Mouse (Mus musculus) cerebellum, adult 11-12 months (tissue): ENCODE measurements around the gene Ccl9.
"Not testable (repeated sequence)": the region's sequence is repeated elsewhere in the genome, so short reads cannot be mapped to it uniquely, and the experiment has no call there.

Experiments used
- DNase-seq: peaks from one replicate; pipeline ENCODE4 v3.0.0; 2022

Ccl9 gene

DNA sequence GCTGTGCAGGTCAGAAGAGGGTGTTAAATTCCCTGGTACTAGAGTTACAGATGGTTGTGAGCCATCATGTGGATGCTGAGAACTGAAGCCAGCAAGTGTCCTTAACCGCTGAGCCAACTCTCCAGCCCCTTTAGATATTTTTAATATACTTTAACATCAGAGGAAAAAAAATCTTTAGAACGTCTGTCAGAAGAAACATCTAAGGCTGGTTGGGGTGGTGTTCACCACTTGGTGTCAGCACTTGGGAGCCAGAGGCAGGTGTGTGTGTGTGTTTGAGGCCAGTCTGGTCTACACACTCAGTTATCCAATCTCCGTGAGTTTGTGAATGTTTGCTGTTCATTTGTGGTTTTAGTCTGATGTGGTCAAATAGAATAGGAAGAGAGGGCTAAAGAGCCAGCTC, 563 bp upstream of the Ccl9 start:
- DNase-seq: no peak

DNA sequence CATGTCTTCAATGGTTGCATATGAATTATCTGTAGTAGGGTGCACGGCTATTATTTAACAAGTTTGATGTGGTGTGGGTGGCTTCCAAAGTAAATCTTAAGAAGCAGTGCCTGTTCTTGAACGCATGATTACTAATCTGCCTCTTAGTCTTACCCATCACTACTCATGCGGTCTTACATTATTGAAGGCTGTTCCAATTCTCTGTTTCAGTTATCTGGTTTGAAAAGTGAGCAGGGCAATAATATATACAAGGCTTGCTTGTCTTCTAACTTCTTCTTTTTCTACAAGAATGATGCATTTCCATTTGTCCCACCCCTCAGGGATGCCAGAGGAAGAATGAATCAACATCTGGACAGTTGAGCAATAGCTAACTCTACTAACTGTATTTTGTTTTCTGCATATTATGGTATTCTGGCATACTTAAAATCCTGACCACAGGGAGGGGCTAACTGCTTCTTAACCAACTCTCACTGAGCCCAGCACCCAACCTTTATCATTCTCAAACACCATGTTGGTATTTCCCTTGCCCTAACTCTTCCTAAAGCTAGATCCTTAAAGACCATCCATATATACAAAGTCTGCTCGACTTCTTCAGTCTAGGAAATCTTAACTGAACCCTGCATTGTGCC, 1.4 kb downstream of the Ccl9 start:
- DNase-seq: no peak

DNA sequence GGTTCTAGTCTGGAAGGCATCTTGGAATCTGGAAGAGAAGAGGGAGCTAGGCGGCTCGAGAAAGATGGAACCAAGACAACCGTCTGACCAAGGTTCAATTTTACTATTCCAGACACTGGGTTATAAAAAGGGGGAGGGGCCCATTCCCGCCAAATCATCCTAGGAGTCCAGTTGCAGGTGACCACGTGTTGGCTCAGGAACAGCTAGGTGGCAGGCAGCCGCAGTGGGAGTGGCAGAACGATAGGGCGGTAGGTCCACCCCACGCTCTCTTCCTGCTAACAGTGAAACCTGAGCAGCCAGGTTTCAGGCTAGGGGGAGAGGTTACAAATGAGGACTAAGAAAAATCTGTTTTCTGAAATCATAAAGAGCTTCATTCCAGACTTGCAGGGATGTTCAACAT, 5.6 kb downstream of the Ccl9 start:
- no peak for DNase-seq

DNA sequence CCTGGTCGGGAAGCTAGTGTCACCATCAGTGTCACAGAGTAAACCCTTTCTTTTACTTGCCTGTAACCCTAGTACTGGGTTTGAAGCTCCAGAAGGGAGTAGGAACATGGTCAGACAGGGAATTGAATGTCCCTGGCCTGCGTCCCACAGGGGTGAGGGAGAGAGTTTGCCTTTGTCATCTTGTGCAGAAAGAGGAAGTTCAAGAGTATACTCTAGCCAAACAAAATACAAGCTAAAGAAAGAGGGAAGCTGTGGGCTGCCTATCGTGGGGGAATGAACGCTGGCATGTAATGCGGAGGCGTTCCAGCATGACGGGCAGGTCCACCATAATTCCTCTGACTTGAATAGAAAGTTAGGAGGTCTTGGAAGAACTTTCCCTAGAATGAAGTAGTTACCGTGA, 6.2 kb downstream of the Ccl9 start:
- DNase-seq: no peak

DNA sequence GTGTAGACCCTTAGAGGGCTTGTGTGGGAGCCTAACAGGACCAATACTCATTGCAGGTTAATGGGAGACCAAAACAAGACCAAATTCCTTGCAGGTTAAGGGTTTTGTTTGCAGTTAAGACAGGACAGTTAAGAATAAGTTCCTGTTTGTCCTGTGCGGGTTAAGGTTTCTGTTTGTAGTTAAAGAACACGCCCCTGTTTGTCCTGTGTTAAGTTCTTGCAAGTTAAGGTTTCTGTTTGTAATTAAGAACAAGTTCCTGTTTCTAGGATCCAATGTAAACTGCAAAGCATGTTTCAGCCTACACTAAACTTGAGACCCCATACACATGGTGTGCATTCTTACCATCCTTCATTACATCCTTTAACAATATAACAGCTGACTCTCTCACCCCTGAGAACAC, 8.2 kb downstream of the Ccl9 start:
- no peak for DNase-seq

DNA sequence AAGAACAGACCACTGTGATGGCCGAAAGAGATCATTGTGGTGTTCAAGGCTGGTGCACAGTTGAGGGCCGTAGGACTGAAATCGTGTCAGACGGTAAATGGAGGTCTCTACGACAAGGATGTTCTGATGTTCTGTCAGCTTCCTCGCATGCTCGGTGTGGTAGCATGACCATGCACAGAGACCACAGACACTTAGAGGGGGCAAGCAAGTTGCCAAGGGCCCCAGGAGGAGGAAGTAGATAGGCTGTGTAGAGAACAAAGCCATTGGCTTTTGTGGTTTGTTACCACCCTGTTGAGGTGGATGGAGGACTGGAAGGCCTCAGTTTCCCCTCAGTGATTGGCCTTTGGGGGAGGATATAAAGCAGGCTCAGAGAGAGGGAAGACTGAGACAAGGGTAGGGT, 9.2 kb downstream of the Ccl9 start:
- DNase-seq: no peak

DNA sequence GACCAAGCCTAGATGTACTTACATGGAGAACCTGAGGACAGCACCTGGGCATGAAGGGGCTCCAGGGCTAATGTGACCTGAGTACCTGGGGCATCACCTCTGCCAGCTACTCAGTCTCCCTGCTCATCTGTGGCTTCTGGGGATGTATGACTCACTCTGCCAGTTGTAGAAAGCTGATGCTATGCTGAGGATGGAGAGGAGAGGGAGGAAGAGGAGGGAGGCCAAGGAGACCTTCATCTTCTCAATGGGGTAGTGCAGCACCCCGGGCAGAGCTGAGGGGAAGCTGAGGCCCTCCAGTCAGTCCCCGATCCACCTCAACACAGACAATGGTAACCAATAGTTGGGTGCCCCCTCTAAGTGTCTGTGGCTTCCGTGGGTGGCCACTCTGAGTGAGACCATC, 9.7 kb downstream of the Ccl9 start:
- DNase-seq: no peak

DNA sequence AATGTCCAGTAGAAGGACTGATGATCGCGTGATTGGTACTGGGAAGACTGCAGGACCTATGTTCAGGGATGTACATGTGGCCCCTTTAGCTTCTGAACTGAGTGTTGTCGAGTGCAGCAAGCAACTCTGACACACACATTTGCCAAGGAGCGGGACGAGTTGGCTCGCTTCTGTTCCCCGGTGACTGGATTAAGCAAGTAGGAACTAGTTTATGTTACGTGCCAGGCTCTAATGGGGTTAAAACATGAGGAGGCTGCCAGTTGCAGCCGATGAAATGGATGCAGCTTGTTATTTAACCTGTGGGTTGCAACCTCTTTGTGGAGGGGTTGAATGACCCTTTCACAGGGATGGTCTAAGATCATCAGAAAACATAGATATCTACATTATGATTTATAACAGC, 10.4 kb downstream of the Ccl9 start:
- DNase-seq: no peak

DNA sequence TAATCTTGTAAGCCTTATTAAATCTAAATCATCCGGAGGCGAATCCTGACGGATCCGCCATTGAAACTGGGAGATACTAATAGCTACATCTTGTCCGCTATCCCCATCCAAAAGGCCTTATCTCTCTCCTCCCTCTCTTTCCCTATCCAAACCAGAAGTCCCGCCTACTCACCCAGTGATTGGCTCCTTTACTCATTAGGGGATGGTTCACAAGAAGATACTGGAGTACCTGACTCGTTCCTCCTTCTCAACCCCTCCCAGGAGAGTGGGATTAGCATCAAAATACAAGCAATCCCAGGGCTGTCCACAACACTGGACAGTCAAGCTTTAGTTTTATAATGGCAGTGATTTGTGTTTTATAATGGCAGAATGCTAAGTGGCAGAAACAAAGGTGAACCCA, 11.1 kb downstream of the Ccl9 start:
- DNase-seq: no peak

DNA sequence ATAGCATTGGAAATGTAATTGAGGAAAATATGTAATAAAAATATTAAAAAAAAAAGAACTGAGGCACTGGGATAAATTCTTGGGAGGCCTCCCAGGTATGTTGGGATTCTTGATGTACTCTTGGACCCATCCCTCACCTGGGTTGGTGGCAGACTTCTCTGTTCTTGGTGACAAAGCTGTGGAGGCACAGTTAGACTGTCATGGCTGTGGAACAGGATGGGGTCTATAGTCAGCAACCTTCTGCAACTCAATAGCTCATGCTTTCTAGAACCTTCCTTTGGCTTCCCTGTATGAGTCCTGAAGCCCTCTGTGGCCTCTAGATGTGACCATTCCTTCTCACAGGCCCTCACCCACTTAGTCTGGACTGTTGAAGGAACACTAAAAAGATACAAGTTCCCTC, 11.8 kb downstream of the Ccl9 start:
- no peak for DNase-seq

DNA sequence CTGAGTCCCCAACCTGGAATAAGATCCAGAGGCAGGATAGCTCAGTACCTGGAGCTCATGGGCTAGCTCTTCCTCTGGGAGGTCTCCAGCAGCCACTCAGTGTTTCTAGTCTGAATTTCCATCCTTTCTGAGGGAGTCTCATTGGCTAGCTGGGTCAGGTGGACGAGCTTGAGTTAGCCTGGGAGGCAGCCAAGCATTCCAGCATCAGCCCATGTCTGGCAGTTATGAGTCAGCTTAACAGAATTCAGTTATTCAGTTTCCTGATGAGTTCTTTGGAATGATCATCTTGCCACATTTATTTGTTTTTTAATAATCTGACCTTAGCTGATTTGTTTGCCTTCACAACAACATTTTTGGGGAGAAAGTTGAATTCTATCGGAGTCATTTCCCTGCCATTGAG, 14.7 kb downstream of the Ccl9 start:
- DNase-seq: no peak

DNA sequence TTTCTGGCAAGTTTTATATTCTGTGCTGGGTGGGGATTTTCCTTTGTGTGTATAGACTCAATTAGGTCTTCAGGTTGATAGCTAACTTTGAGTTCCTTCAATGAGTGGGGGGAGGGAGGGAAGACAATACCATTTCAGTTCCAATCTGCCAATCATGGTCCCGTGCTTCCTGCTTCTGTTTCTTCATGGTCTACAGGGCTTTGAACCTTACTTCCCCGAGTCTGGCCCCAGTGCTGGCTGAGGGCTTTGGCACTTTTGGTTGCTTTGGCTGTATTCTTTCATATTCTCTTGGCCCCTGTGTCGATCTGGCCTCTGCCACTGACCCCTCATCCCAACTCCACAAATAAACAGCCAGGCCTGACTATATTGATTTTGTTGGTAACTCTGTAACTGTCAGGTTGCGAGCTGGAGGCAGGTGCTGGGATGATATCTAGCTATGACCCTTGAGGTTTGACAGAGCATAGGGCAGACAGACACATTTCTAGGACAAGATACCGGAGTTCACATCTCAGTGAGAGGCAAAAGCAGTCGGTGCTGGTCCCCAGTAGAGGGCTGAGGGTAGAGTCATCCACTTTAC, 16.0 kb downstream of the Ccl9 start:
- no peak for DNase-seq

DNA sequence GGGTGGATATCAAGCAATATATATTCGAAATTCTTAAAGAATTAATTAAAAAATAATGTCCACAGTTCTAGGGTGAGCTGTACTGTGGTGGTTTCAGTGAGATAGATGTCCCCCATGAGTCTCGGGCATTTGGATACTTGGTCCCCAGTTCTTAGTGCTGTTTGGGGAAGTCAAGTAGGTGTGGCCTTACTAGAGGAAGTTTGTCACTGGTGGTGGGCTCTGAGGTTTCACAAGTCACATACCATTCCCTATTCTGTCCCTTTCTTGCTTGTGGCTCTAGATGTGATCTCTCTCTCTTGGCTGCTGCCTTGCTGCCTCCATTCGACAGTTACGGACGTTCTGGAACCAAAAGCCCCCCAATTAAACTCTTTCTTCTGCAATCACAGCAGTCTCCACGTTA, 18.0 kb downstream of the Ccl9 start:
- no peak for DNase-seq

DNA sequence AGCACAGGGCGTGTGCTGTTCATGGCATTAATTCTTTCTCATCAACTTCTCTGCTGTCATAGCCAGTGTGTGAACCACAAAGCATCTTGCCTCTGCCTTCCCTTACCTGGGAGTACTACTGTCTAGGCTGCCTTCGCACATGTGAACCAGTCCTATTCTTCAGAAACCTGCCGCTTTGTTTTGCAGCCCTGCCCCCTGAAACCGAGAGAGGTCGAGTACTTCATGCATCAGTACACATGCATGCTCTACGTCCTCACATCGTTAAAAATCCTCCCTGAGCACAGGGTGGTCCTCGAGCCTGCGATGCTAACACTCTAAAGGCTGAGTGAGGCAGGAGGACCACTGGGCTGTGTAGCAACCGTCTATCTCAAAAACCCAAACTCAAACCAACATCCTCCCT, 21.4 kb downstream of the Ccl9 start:
- DNase-seq: no peak

DNA sequence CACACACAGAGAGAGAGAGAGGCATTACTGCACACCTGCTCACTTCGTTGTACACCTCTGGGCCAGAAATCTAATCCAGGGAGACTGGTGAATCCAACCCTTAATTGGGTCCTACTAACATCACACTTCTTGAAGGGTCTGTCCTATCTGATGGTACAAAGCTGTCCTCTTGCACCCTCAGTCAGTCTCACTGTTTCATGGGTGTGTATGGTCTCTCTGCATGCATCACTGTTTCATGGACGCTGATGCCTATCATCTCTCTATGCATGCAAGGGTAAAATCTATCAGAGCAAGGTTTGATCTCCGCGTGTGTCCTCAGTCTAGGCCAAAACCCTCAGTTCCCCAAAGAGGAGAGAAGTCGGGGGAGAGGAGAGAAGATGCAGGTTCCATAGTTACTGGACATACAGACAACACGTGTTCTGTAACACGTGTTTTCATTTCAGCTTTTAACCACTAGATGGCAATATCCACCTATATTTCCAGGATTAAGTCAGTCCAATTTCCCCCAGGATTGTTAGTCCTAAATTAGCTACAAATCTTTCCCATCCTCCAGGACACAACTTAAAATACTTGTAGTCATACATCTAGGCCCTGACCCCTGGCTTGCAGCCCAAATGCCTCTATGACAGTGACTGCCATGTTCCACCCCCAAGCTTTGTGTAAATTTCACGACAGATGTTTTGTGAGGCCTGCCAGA, 22.2 kb downstream of the Ccl9 start:
- no peak for DNase-seq

DNA sequence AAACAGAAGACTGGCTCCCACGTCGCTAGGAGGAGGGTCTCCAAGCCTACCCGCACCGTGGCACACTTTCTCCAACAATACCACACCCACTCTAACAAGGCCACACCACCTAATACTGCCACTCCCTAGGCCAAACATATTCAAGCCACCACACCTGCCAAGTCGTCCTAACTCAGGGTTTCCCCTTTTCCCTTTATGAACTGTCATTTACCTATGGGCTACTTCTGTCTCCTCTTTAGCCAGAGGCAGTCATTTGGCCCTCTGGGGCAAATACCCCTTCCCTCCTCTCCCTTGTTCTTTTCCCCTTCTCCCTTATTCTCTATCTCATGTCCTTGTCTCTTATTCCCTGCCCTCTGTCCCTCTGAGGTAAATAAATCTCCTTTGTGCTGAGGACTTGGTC, 26.8 kb downstream of the Ccl9 start:
- no peak for DNase-seq

DNA sequence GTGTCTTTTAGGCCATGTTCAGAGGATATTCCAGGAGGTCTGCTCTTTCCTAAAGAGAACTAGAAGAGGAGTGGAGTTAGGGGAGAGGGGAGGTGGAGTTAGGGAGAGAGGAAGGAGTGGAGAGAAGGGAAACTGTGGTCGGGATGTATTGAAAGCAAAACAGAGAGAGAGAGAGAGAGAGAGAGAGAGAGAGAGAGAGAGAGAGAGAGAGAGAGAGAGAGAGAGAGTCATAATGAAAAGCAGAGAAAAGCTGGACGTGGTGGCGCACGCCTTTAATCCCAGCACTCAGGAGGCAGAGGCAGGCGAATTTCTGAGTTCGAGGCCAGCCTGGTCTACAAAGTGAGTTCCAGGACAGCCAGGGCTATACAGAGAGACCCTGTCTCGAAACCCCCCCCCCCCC, 27.4 kb downstream of the Ccl9 start:
- DNase-seq: not testable (repeated sequence)

DNA sequence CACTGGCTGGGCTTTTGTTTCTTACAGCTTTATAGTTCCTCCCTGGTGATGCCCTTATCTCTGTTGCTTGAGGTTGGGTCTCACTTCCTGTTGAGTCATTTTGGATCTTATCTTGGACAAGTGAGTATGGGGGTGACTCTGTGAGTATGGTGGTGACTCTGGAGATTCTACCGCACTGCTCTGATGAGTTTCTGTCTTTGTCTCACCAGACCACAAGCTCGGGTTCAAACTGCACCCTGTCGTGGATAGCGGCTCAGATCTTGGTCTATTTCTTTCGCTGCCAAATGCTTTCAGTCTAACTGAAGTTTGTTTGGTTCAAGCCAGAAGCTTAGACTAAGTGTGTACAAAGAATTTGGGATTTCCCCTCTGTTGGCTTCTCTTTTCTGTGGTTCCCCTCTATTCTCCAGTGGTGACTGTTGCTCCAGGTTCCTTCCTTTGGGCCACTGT, 28.2 kb downstream of the Ccl9 start:
- DNase-seq: no peak

DNA sequence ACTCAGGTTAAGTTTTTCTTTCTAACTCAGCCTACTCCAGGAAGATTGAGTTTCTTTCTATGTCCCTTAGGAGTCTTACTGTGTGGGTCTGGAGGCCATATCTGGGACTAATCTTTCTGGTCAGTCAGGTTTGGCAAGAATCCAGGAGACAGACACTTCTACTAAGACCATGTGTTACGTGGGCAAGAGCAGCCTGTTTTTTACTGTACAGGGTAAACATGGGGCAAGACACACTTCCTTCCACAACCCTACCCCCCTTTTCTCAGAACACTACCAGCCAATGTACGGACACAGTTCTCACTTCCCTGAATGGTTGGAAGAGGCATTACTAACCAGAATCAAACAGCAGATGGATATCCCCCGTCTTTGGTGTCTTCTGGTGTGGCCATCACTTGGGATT, 34.2 kb downstream of the Ccl9 start:
- no peak for DNase-seq

DNA sequence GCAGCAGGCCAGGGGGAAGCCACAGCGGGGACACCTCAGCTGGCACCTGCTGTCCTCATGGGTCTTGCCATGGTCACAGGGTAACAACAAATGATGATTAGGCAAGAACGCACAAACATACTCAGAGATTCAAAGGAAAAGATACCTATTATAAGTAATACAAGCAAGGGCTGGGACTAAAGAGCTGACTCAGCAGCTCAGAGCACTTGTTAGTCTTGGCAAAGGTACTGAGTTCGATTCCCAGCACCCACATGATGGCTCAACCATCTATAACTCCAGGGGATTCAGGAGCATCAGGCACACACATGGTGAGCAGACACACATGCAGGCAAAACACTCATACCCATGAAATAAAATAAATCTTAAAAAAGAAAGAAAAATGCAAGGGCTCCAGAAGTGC, 37.0 kb downstream of the Ccl9 start:
- DNase-seq: no peak

DNA sequence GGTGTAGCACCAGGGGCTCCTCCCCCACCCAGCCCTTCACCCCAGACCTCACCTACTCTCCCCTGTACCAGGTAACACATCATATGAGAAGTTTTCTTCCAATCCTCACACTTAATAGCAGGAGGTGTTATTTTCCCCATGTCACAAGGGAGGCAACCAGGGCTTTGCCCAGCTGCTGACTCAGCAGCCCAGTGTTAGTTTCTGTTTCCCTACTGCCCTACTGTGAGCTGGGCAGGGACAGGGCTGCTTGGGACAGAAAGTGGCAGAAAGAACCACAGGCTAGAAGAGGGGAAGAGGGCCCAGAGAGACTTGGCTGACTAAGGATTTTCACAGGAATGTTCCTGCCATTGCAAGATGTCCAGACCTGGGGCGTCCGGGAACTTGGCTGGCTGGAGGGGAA, 37.5 kb downstream of the Ccl9 start:
- DNase-seq: no peak

DNA sequence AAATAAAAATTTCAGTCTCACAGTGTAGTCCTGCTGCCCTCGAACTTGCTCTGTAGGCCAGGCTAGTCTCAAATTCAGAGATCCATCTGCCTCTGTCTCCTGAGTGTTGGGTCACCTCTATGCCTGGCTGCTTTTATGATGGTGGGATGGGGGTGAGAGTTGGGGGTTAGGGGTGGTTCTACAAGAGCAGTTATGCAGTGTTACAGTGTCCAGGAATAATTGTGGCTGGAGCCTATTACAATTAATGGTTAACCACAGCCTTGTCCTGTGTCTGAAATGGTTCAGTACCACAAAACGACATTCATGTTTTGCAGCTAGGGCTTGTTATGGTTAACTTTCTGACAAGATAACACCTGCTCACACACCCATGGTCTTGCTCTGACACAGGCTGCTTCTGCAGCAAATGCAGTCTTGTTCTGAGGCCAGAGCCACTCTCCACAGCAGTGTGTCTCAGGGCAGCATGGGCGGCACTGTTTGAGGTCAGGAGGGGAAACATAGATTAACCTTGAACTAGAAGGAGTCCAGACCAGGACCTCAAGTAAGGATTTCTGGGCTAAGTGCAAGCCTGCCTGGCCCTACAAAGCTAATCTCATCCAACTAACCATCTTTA, 39.6 kb downstream of the Ccl9 start:
- no peak for DNase-seq

DNA sequence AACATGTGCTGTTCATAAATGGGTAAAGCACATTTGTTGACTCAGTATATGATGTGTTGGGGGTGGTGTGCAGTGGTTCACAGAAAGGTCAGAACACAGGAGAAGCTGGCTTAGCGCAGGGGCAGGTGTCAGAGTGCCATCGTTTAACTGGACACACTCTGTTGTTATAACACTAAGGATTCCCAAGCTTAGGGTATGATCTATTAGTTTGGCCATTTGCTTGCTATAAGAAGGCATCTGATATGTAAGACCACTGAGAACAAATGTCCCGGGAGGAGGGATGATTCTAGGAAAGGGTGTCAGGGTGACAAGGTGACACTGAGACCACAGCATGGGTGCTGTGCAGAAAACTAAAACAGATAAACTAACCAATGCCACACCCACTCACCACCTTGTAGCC, 41.6 kb downstream of the Ccl9 start:
- DNase-seq: no peak
